Mouse (Mus musculus) stomach, postnatal 0 days (tissue): ENCODE data around the gene Nxn. TPM values are rescaled to one million over a fixed set of nuclear protein-coding genes. Genes with fewer than 3 reads are reported as not detected.

ENCODE experiments used
- ATAC-seq: fragments of 200-750 bp; cut with Nextera tagmentation; 2 replicates; pipeline ENCODE4 v1.8.0; 2017; ENCODE audit not compliant: low FRiP score, low TSS enrichment
- DNase-seq: peaks from one replicate; pipeline ENCODE4 v3.0.0-alpha.2; 2016; ENCODE audit warnings: low spot score
- H3K27ac ChIP-seq: fragments of 300-500 bp; sonication (generic); replicated peaks from 2 replicates; pipeline ENCODE4 v1.5.1; 2014; ENCODE audit warnings: mild to moderate bottlenecking, control low read depth
- H3K27me3 ChIP-seq: fragments of 300-500 bp; sonication (generic); 2 replicates; pipeline ENCODE4 v1.6.1; 2014; ENCODE audit warnings: low read length; ENCODE audit not compliant: control insufficient read depth, insufficient read depth
- H3K36me3 ChIP-seq: fragments of 300-500 bp; sonication (generic); 2 replicates; pipeline ENCODE4 v1.6.1; 2014; ENCODE audit warnings: low read length, mixed read lengths; ENCODE audit not compliant: control insufficient read depth, insufficient read depth
- H3K4me1 ChIP-seq: fragments of 300-500 bp; sonication (generic); replicated peaks from 2 replicates; pipeline ENCODE4 v1.6.1; 2014; ENCODE audit warnings: antibody characterized with exemption; ENCODE audit not compliant: control insufficient read depth, insufficient read depth
- H3K4me2 ChIP-seq: fragments of 300-500 bp; sonication (generic); replicated peaks from 2 replicates; pipeline ENCODE4 v1.6.1; 2014; ENCODE audit warnings: low read depth, mild to moderate bottlenecking, control low read depth, moderate library complexity
- H3K4me3 ChIP-seq: fragments of 300-500 bp; sonication (generic); 2 replicates; pipeline ENCODE4 v1.5.1; 2014; ENCODE audit warnings: low read depth, low read length, control low read depth
- H3K9ac ChIP-seq: fragments of 300-500 bp; sonication (generic); 2 replicates; pipeline ENCODE4 v1.6.1; 2014; ENCODE audit warnings: mild to moderate bottlenecking, low read length, control low read depth, mixed read lengths
- H3K9me3 ChIP-seq: fragments of 300-500 bp; sonication (generic); 2 replicates; pipeline ENCODE4 v1.6.1; 2016; ENCODE audit warnings: low read length; ENCODE audit not compliant: control insufficient read depth
- CTCF ChIP-seq: IDR thresholded peaks from 2 replicates; pipeline ENCODE4 v1.5.1; 2016; ENCODE audit warnings: antibody characterized with exemption, low read depth, mild to moderate bottlenecking, moderate library complexity
- EP300 ChIP-seq: optimal IDR thresholded peaks from 2 replicates; pipeline ENCODE3; 2016; ENCODE audit warnings: antibody characterized with exemption
- WGBS: fragments of 180-500 bp; shearing (Covaris S2); extraction: QIAGEN DNeasy Blood & Tissue Kit; methylation state at CpG from one replicate; pipeline ENCODE4 v1.1.7; 2014; 5-methylcytosine and 5-hydroxymethylcytosine counted together
- polyA plus RNA-seq: library from polyadenylated mRNA; unstranded; fragments of >200 nt; fragmentation: Nextera tagmentation; extraction: Ambion mirVana; gene quantifications from 2 replicates; pipeline ENCODE4 v1.2.1, GENCODE M21; 2015

Nxn gene
- polyA plus RNA-seq, 1 experiment from 2014 or later: 24.0 TPM

- no peak overlapping the region for H3K9ac ChIP-seq
- no peak overlapping the region for H3K27ac ChIP-seq
- no peaks in the 10 kb centered on the region for H3K4me1 ChIP-seq
- no peaks in the 10 kb centered on the region for H3K9me3 ChIP-seq
- 62% methylated on average over 12 of the region's 12 CpGs for WGBS
- TF ChIP-seq EP300 (no peak), CTCF (peak; percentile 82)
- DNase-seq: peak; percentile 69
- no peak overlapping the region for H3K4me2 ChIP-seq
- no peak for ATAC-seq
- H3K4me3 ChIP-seq: no peak overlapping the region
- peaks cover 6% of the 10 kb centered on the region for H3K36me3 ChIP-seq
- H3K27me3 ChIP-seq: no peaks in the 10 kb centered on the region
These were observed 11.9 kb upstream of the Nxn start for GRCm38 (mm10) chr11:76410826-76411225.

- TF ChIP-seq EP300 (no peak), CTCF (peak; percentile 100)
- Histone ChIP-seq H3K9me3 (no peaks in the 10 kb centered on the region), H3K36me3 (no peaks in the 10 kb centered on the region), H3K4me1 (no peaks in the 10 kb centered on the region), H3K9ac (peak within 1 kb of the TSS; percentile 91), H3K27ac (peak within 1 kb of the TSS; percentile 78), H3K4me3 (peak within 1 kb of the TSS; percentile 93), H3K4me2 (peak within 1 kb of the TSS; percentile 85), H3K27me3 (no peaks in the 10 kb centered on the region)
- peak; percentile 98 for DNase-seq
- ATAC-seq: peak; percentile 97
- under 1% methylated on average over 46 of the region's 46 CpGs for WGBS
These were observed 8.0 kb upstream of the Nxn start, which contains the start of gene Timm22 for GRCm38 (mm10) chr11:76406702-76407583. Gene Timm22, plus strand, starts transcription at chr11:76406952.

DNA sequence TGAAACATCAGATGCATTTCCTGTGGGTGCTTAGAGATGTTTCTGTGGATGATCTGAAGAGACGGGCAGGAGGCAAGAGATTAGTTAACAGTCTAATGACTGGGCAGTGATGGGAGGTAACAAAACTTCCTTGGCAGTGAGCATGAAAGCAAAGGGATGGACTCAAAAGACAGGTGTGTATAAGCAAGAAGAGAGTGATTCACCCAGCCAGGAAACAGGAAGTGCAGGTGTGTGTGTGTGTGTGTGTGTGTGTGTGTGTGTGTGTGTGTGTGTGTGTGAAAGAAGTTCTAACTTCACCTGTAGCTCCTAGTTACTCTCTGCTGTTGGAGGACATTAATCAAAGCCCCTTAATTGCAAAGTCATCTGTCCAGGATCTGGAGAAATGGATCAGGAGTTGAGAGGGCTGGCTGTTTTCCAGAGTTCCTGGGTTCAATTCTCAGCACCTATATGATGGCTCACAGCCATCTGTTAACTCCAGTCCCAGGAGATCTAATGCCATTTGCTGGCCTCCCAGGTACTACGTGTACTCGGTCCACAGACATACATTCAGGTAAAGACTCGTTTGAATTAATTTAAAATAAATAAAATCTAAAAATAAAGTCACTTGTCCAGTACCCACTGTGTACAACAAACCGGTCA is 6.8 kb upstream of the Nxn start:
- no peaks in the 10 kb centered on the region for H3K27me3 ChIP-seq
- WGBS: 75% methylated on average over 5 of the region's 5 CpGs
- no peak overlapping the region for H3K4me2 ChIP-seq
- no peaks in the 10 kb centered on the region for H3K36me3 ChIP-seq
- H3K9me3 ChIP-seq: no peaks in the 10 kb centered on the region
- H3K4me1 ChIP-seq: no peaks in the 10 kb centered on the region
- H3K27ac ChIP-seq: no peak overlapping the region
- H3K9ac ChIP-seq: no peak overlapping the region
- no peak for TF ChIP-seq EP300
- TF ChIP-seq CTCF: no peak
- ATAC-seq (no peak), DNase-seq (no peak)
- H3K4me3 ChIP-seq: no peak overlapping the region

- no peak for ATAC-seq
- DNase-seq: no peak
- TF ChIP-seq CTCF: no peak
- no peak for TF ChIP-seq EP300
- Histone ChIP-seq H3K9me3 (no peaks in the 10 kb centered on the region), H3K9ac (no peak overlapping the region), H3K36me3 (no peaks in the 10 kb centered on the region), H3K27ac (no peak overlapping the region), H3K4me3 (no peak overlapping the region), H3K4me2 (no peak overlapping the region), H3K27me3 (no peaks in the 10 kb centered on the region), H3K4me1 (no peaks in the 10 kb centered on the region)
- 62% methylated on average over 4 of the region's 4 CpGs for WGBS
These were observed 6.2 kb upstream of the Nxn start for GRCm38 (mm10) chr11:76405113-76405512.

DNA sequence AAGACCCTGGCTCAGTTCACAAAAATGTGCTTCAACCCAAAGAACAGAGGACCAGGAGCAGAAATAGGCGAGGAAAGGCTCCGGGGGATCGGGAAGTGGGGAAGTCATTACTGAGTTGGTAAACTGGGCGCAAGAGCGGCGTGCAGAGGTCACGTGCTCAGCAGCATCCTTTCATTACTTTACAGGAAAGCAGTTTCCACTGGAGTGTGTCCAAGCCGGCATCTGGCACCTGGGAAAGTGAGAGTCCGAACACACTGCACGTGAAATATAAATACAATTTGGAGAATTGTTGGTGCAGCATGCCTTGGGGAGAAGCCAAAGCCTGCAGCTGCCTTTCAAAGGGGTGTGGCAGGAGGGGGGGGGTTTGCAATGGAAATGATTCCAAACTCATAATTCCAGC is 2.5 kb upstream of the Nxn start:
- DNase-seq (no peak), ATAC-seq (no peak)
- no peaks in the 10 kb centered on the region for H3K4me1 ChIP-seq
- no peaks in the 10 kb centered on the region for H3K9me3 ChIP-seq
- no peak for TF ChIP-seq EP300
- TF ChIP-seq CTCF: no peak
- H3K4me2 ChIP-seq: no peak overlapping the region
- H3K27ac ChIP-seq: no peak overlapping the region
- 56% methylated on average over 10 of the region's 10 CpGs for WGBS
- H3K9ac ChIP-seq: no peak overlapping the region
- no peaks in the 10 kb centered on the region for H3K36me3 ChIP-seq
- no peaks in the 10 kb centered on the region for H3K27me3 ChIP-seq
- H3K4me3 ChIP-seq: no peak overlapping the region
